Mouse (Mus musculus) spleen, postnatal 14 days (tissue): ENCODE results near the gene Klf6.

Experiments
- DNase-seq, 2 experiments: peaks; one replicate each; pipeline ENCODE4 v3.0.0; 2021 to 2022; ENCODE audit warnings: low spot score in 2 of 2

Klf6 gene

DNA sequence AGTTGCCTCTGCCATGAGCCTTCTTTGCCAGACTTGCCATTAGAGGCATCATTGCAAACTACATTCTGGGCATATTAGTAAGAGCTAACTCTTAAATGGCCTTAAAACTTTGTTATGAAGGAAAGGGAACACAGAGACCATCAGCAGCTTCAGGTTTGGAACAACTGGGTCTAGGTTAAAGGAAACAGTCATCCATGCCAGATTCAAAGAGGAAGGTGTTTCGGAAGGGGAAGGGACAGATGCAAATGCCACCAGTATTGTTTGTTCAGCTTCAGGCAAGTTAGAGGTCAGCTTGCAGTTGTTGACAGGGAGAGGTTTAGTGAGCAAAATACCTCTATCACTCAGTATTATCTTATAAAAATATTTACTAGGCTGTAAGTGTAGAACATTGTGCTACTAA, 37.7 kb downstream of the Klf6 start:
- no peak for DNase-seq

GRCm38 (mm10) chr13:5899641-5900040, 38.4 kb downstream of the Klf6 start:
- no peak for DNase-seq

DNA sequence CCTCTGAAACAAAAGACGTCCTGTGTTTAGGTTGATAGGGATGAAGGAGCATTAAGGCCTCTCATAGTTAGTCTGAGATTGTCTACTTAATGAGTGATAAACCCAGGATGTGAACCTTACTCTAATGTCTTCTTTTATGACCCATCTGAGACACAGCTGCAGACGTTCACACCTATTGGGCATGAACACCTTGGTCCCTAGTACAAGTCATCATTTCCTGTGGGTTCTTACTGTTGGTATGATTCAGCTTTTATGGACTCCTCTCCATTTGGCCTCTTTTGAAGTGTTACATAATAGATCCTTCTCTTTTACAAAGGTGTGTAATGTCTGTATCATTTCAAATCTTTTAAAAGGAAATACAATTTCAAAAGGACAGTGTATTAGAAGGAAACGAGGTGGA, 51.9 kb downstream of the Klf6 start:
- no peak for DNase-seq

GRCm38 (mm10) chr13:5917360-5917759, 56.1 kb downstream of the Klf6 start:
- DNase-seq, result no peak

DNA sequence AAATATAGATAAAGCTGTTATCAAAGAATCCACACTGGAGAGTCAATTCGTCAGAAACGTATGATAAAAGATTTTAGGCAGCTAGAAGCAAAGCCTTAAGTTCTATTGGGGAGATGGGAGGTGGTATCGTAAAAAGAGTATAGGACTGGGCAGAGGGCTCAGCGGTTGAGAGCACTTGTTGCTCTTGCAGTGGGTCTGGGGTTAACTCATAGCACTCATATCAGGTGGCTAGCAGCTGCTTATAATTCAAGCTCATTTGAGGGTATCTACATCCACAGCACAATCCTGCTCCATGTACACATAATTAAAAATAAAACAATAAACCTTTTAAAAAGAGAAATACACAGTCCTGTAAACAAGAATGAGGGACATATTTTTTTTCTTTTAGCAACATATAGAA, 58.7 kb downstream of the Klf6 start:
- no peak for DNase-seq
